Mouse (Mus musculus): Measurements from ENCODE around the gene Mtus2.
"Not testable (repeated sequence)": the region's sequence is repeated elsewhere in the genome, so short reads cannot be mapped to it uniquely, and the experiment has no call there.

Mtus2 gene

DNA sequence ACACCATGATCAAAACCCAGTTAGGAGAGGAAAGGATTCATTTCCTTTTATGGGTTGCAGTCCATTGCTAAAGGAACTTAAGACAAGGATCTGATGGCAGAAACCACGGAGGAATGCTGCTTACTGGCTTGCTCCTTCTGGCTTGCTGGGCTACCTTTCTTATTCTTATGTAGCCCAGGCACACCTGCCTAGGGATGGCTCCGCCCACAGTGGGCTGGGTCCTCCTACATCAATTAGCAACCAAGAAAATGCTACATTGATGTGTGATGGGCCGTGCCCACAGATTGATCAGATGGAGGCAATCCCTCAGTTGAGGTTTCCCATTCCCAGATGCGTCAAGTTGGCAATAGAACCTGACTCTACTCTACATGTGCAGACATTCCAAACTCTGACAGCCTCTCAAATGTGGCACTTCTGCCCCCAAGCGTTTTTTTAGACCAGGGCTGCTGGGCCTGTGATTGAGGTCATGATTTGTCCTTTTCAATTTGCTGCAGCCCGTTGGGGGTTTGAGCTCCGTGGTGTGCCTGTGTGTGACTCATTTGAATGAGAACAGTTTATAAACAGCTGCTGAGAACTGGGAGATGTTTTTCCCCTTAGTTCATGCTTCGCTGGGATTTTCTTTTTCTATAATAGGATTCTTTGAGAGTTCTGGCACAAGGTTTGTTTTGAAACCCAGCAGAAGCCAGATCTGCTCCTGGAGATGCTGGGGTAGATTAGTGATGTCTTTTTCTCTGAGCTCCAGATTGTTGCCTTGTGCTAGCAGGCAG lies 173.8 kb downstream of the Mtus2 start:
- DNase-seq: no peak

DNA sequence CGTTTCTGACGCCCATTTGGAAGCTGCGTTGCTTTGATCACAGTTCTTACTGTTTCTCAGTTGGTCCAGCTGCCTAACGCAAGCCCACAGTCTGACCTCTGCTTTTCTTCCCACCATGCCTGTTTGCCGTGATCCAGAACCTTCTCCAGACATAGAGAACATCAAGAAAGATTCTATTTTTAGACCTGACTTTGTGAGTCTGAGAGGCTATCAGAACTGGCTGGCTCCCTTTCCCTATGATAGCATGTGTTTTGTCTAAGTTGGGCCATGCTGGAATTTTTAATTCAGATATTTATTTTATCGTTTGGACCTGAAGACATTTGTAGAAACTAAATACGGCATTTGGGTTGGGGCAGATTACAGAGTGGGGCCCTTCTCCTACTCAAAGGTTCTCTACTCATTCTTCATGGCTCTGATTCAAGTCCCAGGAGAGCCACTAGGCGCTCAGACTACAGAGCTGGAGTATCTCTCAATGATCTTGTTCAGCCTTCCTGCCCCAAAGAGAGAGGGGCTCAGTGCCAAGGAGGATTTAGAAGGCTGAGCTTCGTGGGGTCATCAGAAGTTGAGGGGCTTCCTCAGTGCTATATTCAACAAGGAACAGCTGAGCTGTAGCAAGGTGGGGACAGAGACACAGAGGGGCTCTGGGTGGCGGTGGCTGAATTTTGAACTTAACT lies 174.5 kb downstream of the Mtus2 start:
- DNase-seq: no peak

DNA sequence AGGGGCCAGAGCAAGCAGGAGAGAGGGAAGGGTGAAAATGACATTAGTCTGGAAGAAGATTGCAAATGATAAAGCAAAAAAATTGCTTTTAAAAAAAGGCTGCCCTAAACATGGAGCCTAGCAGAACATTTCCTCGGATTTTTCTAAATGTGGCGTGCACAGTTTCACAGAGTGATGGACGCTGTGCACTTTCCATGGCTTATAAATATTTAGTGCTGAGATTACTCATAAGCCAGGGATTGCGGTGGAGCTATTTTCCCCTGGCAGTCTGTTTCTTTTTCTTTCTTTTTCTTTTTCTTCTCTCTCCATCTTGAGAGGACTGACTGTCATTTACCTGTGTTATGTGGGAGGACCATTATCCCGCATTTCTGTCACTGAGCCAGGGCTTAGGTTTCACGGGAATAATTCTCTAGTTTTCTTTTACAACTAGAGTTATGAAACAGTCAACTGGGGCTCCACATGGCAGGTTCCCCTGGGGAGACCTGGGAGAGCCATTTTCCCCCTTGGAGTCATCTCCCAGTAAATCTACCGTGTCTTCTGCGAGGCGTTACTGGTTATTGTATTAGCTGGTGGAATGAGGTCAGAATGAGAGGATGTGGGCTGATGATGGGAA lies 176.4 kb downstream of the Mtus2 start:
- no peak for DNase-seq

DNA sequence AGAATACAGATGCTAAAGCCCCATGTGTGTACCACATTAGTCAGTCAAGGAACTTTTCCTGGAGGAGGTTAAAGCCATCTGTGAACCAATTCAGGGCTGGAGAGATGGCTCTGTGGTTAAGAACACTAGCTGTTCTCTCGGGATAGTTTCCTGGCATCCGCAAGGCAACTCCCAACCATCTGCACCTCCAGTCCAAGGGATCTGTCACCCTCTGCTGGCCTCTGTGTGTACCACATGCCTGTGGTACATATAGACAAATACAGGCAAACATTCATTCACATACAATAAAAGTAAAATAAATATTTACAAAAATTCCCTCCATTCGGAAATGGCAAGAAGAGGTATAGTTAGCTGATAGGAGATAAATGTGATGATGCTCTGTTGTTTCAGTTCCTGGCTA lies 184.5 kb downstream of the Mtus2 start:
- no peak for DNase-seq

DNA sequence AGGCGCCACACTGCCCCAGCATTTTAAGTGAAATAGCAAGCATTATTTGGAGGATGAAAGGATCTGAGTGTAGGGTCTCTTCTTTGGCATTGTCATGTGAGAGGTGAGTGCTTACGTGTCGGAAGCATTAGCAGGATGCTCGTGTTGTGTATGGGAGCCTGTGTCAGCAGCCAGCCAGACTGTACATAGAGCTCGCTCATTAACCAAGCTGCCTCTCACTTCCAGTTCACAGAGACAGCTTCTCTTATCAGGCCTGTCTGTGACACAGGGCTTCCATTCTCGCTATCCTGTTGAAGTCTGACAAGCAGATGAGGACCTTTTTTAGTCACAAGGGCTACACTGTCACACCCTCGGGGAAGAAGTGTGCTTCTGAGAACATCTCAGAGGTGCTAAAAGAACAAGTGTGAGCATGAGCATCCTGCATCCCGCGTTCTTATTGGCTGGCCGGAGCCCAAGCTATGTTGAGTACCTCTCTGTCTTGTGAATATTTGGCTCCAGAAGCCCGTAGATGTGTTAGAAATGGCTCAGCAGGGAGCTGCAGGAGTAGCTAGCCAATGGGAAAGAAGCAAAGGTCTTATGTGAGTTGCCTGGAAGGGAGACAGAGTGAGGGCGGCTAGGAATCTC lies 189.2 kb downstream of the Mtus2 start:
- no peak for DNase-seq

DNA sequence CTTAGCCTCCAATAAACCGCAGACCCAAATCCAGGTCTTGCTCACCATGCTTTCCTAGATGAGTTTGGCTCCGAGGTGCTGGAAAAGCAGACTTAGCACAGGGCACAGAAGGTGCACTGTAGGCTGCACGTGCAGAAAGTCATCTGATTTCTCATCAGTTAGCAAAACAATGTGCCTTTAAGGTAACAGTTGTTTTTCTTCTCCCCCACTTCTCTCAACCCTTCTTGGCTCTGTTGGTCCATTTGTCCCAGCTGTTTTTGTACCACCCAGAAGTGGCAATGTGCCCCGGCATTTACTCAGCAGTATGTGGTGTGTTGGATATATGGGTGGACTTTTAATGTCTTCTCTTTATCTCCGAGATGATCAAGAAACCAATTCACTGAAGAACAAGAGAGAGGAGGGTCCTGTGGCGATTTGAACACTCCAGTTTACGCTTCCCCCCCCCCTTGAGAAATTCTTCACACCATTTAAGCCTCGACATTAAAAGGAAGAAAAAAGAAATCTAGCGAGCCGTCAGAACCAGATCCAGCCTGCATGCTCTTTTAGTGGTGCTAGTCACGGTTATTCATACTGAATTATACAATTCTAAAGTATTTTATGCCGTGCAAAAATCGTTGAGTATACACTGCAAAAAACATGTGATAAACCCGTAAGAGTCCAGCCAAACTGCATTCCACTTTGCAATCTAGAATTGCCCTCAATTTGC lies 194.9 kb downstream of the Mtus2 start:
- no peak for DNase-seq

DNA sequence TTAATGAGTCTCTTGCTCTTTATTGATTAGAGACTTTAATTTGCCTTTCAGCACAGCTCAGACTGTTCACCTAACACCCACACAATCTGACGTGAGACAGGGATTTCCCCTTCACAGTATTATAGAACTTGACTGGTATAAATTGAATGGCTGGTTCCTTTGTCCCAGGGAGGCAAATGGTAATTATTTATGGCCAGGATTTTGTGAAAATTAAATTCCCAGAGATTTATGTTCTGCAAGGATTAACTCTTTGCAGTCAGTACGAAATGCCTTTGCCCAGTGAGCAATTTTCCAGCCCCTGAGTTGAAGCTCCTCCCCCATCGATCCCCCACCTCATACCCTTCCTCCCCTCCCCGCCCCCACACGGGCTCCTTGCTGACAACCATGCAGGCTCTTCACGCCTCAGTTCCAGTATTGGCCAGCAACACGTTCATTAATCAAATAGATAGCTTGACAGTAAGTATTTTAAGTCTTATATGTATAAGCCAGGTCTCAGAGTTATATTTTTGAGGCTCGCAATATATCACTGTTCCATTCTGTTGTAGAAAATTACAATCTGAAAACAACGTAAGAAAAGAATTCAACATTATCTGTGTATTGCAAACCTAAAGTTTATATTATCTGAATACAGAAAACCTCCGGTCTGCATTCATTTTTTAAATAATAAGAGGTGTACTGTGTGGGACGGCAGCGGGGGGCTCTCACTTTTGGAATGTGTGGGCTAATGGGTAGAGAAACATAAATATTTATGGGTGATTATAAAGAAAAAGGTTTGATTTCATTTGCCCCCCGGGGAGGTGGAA lies 195.7 kb downstream of the Mtus2 start:
- no peak for DNase-seq

DNA sequence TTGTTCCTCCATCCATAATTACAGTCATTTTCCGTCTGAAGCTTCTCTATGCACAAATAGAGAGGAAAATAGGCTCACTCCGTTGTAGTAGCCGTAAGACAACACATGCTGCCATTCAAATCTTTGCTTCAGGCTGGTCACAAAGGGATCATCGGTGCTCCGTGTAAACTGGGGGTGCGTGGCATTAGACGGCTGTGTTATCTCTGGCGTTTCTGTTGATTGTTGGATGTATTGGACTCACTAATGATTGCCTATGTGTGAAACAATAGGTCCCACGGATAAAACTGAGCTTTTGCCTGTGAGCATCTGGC lies 196.2 kb downstream of the Mtus2 start:
- no peak for DNase-seq

DNA sequence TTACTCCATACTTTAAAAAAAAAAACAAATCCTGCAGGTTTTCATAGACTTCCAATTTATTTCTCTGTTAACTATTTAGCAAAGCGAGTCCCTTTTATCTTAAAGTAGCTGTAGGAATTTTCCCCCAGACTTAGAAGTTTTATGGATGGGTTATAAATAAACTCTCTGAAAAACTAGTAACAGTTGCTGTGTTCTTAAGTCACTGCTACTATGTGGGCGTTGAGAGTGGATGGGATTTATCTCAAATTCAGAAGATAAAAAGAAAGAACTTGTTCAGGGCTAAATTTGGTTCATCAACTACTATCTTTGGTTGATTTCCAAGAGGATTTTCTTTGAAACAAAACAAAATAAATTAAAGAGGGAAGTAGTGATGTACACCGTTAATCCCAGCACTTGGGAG lies 197.6 kb downstream of the Mtus2 start:
- no peak for DNase-seq

DNA sequence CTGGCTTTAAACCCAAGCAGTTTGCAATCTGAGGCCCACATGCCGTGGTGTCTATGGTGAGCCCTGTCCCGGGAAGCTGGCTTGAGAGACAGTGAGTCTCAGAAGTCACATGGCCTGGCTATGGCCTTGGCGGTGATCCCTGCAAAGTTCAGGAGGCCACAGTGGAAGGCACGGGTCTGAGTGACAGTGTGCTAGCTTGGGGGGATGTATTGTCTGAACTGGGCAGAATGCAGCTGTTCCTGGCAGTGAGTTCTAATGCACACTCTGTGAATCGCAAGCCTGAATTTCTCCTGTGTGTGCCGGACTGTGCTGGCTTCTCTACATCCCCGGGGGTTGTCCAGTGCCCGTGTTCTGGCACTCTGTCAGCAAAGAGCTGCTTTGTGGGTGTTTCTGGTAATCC lies 202.2 kb downstream of the Mtus2 start:
- DNase-seq: no peak

DNA sequence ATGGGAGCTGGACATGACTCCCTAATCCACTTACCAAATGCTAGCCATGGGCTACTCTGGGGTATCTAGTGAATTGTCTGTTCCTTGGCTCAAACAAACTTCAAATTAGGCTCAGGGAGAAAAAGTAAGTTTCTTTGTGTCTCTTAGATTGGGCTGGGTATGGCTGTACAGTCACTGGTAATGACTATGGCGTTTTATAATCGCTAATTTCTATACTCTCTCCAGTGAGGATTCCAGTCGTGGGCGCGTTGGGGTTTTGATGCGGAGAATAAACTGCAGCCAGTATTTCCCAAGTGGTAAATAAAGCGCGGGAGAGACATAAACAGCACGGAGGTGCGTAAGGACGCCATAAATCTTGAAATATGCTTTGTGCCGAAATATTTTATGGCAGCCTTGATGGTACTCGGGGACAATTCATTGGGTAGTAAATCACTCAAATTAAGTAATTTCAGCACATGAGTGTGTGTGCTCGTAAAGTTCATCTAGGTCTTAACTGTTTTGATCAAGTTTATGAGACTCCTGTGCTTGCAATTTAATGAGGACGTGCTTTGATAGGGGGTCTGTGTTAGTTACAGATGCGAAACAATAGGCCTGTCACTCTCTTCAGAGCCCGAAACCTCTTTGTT lies 203.5 kb downstream of the Mtus2 start:
- no peak for DNase-seq

DNA sequence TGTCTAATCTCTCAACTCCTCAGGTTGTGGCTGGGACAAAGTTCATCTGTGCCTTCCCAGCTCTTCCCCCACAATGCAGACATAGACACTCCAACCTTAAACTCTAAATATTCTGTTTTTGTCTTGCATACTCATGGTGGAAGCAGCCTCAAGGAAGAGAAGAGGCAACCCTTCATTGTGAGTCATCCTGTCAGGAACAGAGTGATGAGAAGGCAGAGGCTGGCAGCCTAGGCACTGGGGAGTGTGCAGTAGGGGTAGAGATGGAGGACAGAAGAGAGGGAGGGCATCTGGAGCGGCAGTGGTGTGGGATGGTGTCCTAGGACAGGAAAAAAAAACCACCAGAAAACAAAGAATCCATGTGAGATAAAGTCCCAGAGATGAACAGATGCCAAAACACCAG lies 208.0 kb downstream of the Mtus2 start:
- no peak for DNase-seq

DNA sequence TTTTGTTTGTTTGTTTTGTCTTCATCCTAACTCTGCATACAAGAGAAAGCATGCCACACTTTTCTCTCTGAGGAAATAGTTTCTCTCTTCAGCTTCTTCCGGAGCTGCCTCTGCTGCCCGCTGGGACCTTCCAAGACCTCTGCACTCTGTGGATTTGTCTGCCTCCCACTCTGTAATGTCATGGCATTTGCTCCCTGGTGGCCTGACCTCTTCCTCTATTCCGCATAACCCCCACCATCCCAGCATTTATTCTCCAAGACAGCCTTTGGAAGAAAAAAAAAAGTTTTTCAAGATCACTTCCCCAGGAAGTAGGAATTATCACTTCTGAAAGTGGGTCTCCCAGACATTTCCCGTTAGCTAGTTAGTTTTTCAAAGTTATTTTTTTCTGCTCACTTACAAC lies 218.0 kb downstream of the Mtus2 start:
- no peak for DNase-seq

DNA sequence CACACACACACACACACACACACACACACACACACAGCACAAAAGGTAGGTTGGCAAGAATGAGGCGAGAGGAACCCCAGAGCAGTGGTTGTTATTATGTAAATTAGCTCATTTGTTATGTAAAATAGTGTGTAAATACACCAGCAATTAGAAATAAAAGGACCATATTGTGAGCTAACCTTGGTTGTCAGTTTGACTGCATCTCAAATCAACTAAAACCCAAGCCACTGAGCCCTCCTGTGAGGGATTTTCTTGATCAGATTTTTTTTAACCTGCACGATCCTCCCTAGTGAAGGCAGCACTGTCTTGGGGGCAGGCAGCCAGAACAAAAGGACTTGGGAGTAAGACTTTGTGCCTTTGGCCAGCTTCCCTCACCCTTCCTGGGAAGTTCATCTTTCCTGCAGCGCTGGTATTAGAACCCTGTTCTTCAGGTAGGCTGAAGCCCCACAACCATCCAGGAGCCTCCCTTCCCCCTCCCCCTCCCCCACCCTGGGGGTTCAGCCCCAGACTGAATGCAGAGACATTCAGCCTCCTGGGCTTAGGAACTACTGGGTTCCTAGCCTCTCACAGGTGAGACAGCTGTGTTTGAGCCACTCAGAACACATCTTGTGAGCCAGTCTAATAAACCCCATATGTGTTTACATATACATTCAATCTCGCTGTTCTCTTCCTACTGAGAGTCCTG lies 218.8 kb downstream of the Mtus2 start:
- DNase-seq: no peak

DNA sequence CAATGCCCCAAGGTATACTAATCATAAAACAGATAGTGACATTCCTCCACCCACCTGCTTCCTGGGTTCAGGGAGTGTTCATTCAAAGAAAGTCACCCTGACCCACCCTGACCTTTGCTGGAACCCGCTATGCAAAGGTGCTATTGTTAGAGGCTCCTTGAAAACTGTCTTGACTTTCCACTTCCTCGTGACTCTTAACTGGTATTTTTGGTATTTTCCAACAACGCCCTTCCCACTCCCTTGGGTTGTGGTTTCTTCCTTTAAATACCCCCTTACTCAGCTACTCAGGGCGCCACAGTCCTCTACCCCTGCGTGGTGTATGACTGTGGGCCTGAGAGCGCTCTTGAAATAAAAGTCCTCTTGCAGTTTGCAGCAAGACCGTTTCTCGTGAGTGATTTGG lies 219.4 kb downstream of the Mtus2 start:
- not testable (repeated sequence) for DNase-seq

DNA sequence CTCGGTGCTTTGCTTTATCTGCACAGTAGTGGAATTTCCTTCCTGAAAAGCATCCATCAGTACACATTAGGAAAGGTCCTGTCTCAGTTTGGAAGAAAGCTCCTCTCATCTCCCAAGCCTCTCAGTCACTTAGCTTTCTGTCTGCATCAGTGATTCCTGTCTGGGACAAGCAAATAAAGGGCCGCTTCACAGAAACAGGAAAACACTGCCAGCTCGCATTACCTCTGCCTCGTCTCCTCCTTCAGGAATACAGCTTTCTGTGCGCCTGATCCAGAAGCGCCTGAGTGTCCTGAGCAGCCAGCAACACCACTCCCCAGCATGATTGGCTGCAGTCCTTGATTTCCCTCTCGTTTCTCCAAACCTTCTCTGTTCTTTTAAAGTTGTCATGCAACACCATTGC lies 222.1 kb downstream of the Mtus2 start:
- DNase-seq: no peak

DNA sequence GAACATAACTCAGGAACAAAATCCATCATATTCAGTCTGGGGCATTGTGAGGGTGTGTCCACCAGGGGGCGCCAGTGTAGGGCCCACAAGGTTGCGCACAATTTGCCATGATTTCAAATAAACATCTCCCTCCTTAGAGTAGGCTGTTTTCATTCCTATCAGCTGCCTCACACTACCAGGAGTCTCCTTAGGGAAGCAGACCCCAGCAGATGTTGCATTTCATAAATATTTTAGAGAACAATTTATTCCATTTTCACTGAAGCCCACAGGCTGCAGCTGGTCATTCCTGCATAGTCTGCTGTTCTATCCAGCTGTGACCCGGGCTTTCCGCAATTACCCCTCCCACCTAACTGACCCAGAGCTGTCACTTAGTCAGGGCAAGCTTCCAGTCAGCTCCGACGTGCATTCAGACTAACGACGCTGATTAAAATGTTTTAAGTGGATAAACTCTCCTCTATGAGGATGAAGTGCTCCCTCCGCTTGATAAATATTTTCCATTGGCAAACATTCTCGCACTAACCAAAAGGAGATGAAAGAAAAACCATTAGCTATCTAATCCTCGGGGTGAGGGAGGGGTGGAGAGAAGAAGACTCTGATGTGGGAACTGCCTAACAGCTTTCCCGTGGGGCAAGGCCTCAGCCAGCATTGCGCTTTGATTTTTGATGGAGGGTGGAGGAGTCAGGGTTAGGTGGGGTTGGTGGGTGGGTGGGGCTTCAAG lies 223.6 kb downstream of the Mtus2 start:
- DNase-seq: peak; percentile 4 to 14

DNA sequence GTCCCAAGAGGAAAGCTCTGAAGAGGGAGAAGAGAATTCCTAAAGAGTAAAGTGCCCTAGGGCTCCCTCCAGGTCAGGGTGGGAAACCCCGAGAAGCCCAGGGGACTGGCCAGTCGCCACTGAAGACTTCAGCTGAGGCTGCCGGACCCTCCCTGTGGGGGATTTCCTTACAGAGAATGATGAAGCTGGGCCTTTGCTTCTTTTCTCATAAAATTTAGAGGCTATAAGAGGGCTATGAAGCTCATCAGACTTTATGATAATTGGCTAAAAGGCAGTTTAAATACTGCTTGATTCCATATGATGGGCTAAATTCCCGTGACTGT lies 224.1 kb downstream of the Mtus2 start:
- DNase-seq: no peak

DNA sequence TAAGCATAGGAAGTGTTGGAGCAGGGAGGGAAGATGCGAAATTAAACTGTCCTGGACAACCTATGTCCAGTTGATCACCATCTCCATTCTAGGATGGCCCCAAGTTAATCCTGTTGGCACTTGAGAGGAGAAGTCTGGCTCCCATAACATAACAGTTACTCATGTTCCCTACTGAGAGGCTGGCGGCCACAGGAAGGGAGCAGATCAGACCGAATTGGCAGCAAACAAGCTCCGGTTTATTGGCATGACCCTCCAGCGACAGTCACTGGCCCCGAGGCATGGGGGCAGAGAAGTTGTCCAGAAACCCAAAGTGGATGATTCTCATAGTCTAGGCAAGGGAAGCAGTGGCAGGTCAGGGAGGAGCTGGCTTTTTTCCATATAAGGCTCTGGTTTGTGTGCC lies 224.8 kb downstream of the Mtus2 start:
- no peak for DNase-seq

DNA sequence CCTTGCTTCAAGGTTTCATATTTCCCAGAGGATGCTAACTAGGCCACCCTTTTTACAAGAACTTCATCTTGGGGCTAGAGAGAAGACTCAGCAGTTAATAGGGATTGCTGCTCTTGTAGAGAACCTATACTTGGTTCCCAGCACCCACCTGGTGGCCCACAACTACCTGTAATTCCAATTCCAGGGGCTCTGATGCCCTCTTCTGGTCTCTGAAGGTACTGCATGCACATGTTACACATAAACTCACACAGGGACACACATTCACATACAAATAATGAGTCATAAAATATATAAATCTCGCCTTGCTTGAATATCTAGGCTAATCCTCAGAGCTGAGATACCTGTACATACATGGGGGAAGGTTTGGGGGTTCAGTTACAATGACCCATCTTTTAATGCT lies 228.8 kb downstream of the Mtus2 start:
- no peak for DNase-seq

DNA sequence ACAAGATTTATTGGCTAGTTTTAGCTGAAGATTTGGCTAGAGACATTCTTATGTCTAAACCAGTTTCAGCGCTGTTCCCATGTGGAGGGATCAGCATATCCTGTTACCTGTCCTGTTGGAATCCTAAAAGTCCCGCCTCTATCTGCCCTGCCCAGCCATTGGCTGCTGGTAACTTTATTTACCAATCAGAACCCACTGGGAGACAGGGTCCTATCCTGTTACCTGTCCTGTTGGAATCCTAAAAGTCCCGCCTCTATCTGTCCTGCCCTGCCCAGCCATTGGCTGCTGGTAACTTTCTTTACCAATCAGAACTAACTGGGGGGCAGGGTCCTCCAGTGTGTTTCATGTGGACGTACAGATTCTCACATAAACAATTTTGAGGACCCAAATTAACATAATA lies 234.3 kb downstream of the Mtus2 start:
- no peak for DNase-seq
